13 mouse cellular contexts compared by ENCODE assay signal in genomic region chr9:94431540-94431939, GRCm38 (mm10).
"Had no signal": no experiment of that assay in that cellular context is flagged by ENCODE, and none has a peak within 500 bp of the region (broad histone marks: within the 10 kb centered on the region; RNA-seq: fewer than 3 reads in every experiment).

No protein-coding gene starts in this region.

- ATAC-seq: lung, postnatal 0 days had no signal

- H3K9me3 ChIP-seq: limb, embryonic 10.5 days; midbrain, embryonic 10.5 days; neural tube, embryonic 15.5 days had no signal

- H3K36me3 ChIP-seq: limb, embryonic 10.5 days; midbrain, embryonic 10.5 days; neural tube, embryonic 15.5 days had no signal

- H3K27me3 ChIP-seq: neural tube, embryonic 15.5 days had no signal

- DNase-seq: kidney, adult 8-10 months; kidney, postnatal 25 days; lung, adult 2 months; lung, postnatal 36 days; midbrain, embryonic 14.5 days; thymus, postnatal 4 days had no signal

- H3K4me1 ChIP-seq: limb, embryonic 10.5 days; midbrain, embryonic 10.5 days had no signal

- H3K9ac ChIP-seq: neural tube, embryonic 15.5 days had no signal

- H3K4me3 ChIP-seq: left cerebral cortex, adult 2 months; limb, embryonic 10.5 days; midbrain, embryonic 10.5 days; myocyte; neural tube, embryonic 15.5 days had no signal

- H3K27ac ChIP-seq: left cerebral cortex, adult 2 months; limb, embryonic 10.5 days; midbrain, embryonic 10.5 days; neural tube, embryonic 15.5 days; stomach, postnatal 0 days had no signal

- H3K4me2 ChIP-seq: neural tube, embryonic 15.5 days had no signal
